Mouse (Mus musculus) heart, postnatal 25 days (tissue): ENCODE measurements at regions not wholly inside any gene's neighbourhood (a gene's known extent, or its start where the extent isn't known, plus 50 kb on each side); places are given as distances from the start of the nearest gene placed in this dataset.

Experiments
- DNase-seq: peaks from one replicate; pipeline ENCODE4 v3.0.0; 2022; ENCODE audit warnings: low spot score
- intact Hi-C: fragments of 180-260 bp; cut with DNase I; formaldehyde crosslinking; loops from one replicate; pipeline ENCODE4 v1.15.1; 2025

- intact Hi-C loops: no loop called here
- DNase-seq: no peak
Observed at GRCm38 (mm10) chr15:63411771-63412118, 433.2 kb downstream of the Gsdmc2 start.

- DNase-seq: no peak
- intact Hi-C loops: no loop called here
Observed at GRCm38 (mm10) chr15:63410994-63411770, 433.8 kb downstream of the Gsdmc2 start.

DNA sequence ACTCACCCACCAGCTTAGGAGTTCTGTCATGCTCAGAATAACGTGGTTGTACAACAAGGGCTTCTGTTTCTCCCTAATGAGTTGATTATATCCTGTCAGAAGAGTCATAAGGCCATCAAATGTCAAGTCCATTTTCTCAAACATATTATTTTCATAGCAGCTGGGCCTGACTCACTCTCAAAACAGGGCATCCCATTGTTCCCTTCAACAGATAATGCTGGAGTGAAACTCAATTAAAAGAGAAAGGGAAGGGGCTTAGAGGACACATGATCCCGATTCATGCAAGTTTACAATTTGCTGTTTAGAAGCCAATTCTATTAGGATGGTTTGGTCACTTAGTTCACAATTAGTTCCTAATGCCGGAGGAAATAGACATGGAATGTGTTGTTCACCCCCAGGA, 444.5 kb downstream of the Gsdmc2 start:
- intact Hi-C loops: no loop called here
- DNase-seq: no peak

DNA sequence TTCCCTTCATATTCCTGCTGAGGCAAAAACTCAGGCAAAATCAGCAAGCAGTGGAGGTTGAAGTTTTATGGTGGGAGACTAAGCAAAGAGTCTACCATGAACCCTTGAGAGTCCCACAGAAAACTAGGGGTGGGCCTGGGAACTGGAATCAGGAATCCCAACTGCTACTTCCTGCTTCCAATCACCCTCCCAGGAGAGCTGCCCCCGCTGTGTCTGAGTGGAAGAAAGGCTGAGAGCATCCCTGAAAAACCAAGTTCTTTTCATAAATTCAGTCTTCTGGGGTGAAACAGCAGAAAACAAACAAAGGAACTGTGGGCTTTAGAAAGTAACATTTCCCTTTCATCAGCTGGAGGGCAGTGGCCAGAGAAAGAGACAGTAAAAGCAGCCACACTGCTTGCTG, 445.0 kb downstream of the Gsdmc2 start:
- intact Hi-C loops: no loop called here

GRCm38 (mm10) chr15:63397485-63397884, 447.5 kb downstream of the Gsdmc2 start:
- intact Hi-C loops: no loop called here

More for the DNA sequence above, 445.0 kb downstream of the Gsdmc2 start:
- no peak for DNase-seq

GRCm38 (mm10) chr15:63377258-63377657, 467.7 kb downstream of the Gsdmc2 start:
- no peak for DNase-seq
- intact Hi-C loops: no loop called here

More at GRCm38 (mm10) chr15:63397485-63397884, 447.5 kb downstream of the Gsdmc2 start:
- no peak for DNase-seq

DNA sequence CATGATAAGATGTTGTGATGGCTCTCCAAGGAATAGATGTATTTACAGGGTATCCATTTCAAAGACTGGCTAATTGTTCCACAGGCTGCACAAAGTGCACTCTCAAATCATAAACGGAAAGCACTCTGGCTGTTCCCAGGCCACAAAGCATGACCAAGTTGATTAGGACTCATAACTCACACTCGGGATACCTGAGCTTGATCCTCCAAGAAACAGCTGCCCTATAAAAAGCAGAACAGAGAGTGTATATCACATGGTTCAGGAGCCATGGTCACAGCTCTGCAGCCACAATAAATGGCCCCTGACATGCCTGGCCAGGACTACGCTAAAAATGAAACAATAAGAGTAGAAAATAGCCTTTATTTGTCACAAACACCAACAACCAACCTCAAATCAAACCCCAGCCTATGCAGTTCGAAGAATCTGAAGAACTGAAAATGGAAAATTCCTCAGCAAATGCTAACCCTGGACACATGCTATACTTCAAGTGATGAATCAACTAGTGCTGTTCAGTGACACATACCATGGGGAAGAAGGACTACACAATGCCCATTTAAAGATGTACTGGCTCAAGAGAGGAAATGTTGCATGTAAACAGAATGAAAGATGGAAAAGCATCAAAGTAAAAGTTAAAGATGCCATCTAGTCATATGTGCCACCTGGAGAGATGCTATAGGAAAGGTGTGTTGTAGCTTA, 473.5 kb downstream of the Gsdmc2 start:
- intact Hi-C loops: no loop called here
- DNase-seq: no peak

- peak; percentile 24 for DNase-seq
- intact Hi-C loops: no loop called here
Observed at GRCm38 (mm10) chr15:63364473-63364872, 480.5 kb downstream of the Gsdmc2 start.

GRCm38 (mm10) chr15:63360402-63360801, 484.6 kb downstream of the Gsdmc2 start:
- intact Hi-C loops: no loop called here
- peak; percentile 46 for DNase-seq

GRCm38 (mm10) chr15:63341730-63342129, 503.2 kb downstream of the Gsdmc2 start:
- DNase-seq: no peak
- intact Hi-C loops: no loop called here

- intact Hi-C loops: no loop called here
- peak; percentile 51 for DNase-seq
Observed at GRCm38 (mm10) chr15:63340322-63341060, 504.5 kb downstream of the Gsdmc2 start.

DNA sequence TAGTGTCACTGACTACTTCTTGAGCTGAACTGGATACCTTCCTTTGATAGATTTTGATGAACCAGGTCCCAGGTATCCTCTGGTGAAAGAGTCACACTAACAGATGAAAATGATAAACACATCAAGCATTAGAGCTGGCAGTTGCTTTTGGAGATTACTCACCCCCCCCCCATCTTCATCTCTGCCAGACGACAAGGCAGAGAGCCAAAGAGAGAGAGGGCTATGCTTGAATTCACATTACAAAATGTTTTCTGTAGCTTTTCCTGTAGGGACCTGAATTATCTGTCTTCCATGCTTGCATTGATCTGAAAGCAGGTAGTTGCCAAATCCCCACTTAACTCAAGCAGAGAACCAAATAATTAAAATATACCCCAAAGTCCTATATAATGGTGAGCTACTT, 525.3 kb downstream of the Gsdmc2 start:
- no peak for DNase-seq
- intact Hi-C loops: no loop called here

DNA sequence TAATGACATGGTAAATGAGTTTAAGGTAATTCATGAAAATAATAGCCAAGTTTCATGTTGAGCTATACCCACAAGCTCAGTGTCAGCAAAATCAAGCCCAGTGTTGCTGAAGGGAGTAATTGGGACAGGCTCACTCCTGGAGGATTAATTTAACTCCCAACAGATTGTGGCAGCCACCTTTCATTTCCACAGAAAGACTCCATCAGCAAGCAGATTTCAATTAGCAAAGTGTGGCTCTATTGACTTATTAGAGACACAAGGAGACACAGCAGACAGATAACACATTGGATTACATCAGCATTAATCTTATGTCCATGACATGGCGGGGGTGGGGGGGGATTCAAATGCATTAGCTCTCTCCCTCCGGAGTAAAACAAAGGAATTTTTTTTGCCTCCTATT, 534.6 kb downstream of the Gsdmc2 start:
- no peak for DNase-seq
- intact Hi-C loops: no loop called here

- DNase-seq: no peak
- intact Hi-C loops: no loop called here
Observed at GRCm38 (mm10) chr15:63299311-63299710, 545.7 kb downstream of the Gsdmc2 start.

GRCm38 (mm10) chr15:63288534-63288933, 556.4 kb downstream of the Gsdmc2 start:
- no peak for DNase-seq
- intact Hi-C loops: no loop called here

DNA sequence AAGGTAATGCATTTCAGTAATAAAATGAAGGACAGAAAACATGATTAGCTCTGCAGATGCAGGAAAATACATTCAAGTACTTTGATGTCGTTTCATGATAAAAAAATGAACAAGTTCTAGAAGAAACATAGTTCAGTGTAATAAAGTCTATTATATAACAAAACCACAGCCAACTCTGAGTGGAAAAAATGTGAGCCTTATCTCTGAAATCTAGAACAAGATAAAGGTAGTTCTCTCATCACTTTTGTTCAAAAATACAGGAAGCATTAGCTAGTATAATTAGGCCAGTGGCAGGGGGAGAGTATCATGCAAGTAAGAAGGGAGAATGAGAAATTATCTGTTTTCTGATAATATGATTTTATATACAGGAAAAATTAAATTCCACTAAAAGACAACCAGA, 559.0 kb downstream of the Gsdmc2 start:
- intact Hi-C loops: no loop called here
- DNase-seq: no peak

- DNase-seq: peak; percentile 26
- intact Hi-C loops: no loop called here
Observed at GRCm38 (mm10) chr15:63270381-63270780, 574.6 kb downstream of the Gsdmc2 start.

GRCm38 (mm10) chr15:63265845-63266244, 579.1 kb downstream of the Gsdmc2 start:
- intact Hi-C loops: no loop called here
- no peak for DNase-seq

GRCm38 (mm10) chr15:63255736-63256135, 589.2 kb downstream of the Gsdmc2 start:
- intact Hi-C loops: no loop called here

DNA sequence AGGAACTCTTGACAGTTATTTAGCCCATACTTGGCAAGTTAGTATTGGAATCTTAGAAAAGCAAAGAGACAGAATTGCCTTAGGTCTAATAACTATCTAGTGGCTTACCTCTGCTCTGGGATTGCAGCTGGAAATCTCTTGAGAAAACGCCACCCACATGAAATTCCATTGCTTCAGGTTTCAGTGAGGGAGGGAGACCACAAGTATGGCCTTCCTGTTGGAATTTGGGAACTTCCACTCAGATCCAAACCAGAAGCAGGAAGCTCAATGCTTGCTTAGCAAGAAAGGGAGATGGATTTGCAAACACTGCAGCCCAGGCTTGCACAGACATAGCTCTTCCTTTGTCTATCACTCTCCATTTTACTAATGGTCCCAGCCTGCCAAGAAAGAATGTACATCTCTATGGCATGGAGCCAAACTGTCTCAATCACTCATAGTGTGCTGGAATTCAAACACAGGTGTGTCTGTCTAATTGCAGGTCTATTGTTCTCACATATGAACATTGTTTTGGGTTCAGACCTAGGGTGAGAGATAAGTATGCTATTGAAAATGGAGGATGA, 592.1 kb downstream of the Gsdmc2 start:
- intact Hi-C loops: no loop called here
- DNase-seq: no peak

More at GRCm38 (mm10) chr15:63255736-63256135, 589.2 kb downstream of the Gsdmc2 start:
- DNase-seq: no peak

- intact Hi-C loops: no loop called here
- DNase-seq: no peak
Observed at GRCm38 (mm10) chr15:63238601-63239000, 606.4 kb downstream of the Gsdmc2 start.
